In the genomic region with DNA sequence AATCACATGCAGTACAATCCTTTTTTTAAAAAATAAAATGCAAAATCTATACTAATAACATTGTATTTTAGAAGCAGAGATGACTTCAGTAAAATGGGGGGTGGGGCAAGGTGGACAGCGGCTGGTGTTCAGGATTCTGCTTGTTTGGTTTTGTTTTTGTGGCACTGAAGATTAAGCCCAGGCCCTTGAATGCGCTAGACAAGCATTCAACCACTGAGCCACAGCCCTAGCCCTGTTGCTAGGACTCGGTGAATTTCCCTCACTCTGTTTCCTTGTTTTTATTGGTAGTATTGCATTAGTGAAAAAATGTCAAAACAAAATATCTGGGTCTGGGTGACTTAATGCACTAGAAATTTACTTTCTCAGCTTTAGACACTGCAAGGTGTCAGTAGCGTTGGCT, we compare ENCODE assay signal across 9 mouse cellular contexts.
DNase-seq lines count a peak whose midpoint lies in the region; ATAC-seq and TF ChIP-seq lines count a peak whose summit lies in the region.
"Had no signal": no experiment of that assay in that cellular context is flagged by ENCODE, and none has a peak within 500 bp of the region (broad histone marks: within the 10 kb centered on the region; RNA-seq: fewer than 3 reads in every experiment).

No protein-coding gene starts in this region.

- ATAC-seq in heart, embryonic 15.5 days (replicated peaks; ENCODE audit: insufficient number of reproducible peaks, insufficient read depth, low FRiP score, low read depth): no peak
- no peak for ATAC-seq in midbrain, postnatal 0 days (ENCODE audit: low FRiP score)
- no peak for ATAC-seq in hindbrain, embryonic 15.5 days (ENCODE audit: low FRiP score, low read depth)
- ATAC-seq in stomach, embryonic 14.5 days (ENCODE audit: insufficient number of reproducible peaks, insufficient read depth, low FRiP score, low read depth): no peak

- no peaks in the 10 kb centered on the region for H3K36me3 ChIP-seq in heart, embryonic 15.5 days
- H3K36me3 ChIP-seq in midbrain, embryonic 10.5 days: no peaks in the 10 kb centered on the region
- no peaks in the 10 kb centered on the region for H3K36me3 ChIP-seq in midbrain, postnatal 0 days (ENCODE audit: insufficient read depth, low read length)
- H3K36me3 ChIP-seq in hindbrain, embryonic 15.5 days: no peaks in the 10 kb centered on the region
- H3K36me3 ChIP-seq in stomach, embryonic 14.5 days (ENCODE audit: control insufficient read depth, insufficient read depth, low read length): no peaks in the 10 kb centered on the region
- H3K36me3 ChIP-seq: limb, embryonic 15.5 days had no signal

- H3K27ac ChIP-seq in heart, embryonic 15.5 days: peak overlapping the region; percentile 64
- H3K27ac ChIP-seq in midbrain, embryonic 10.5 days (replicated peaks): peak overlapping the region; percentile 77
- no peak overlapping the region for H3K27ac ChIP-seq in midbrain, postnatal 0 days (ENCODE audit: low read depth, low read length)
- H3K27ac ChIP-seq in hindbrain, embryonic 15.5 days (replicated peaks): no peak overlapping the region
- peak overlapping the region; percentile 73; the same call in 1 of the 2 replicates for H3K27ac ChIP-seq in stomach, embryonic 14.5 days (ENCODE audit: low read length)

- H3K27me3 ChIP-seq in heart, embryonic 15.5 days: no peaks in the 10 kb centered on the region
- peaks cover 23% of the 10 kb centered on the region for H3K27me3 ChIP-seq in midbrain, embryonic 10.5 days (ENCODE audit: low read depth, poor library complexity, severe bottlenecking)
- no peaks in the 10 kb centered on the region for H3K27me3 ChIP-seq in midbrain, postnatal 0 days (ENCODE audit: insufficient read depth, low read length)
- H3K27me3 ChIP-seq in hindbrain, embryonic 15.5 days: peaks cover 2% of the 10 kb centered on the region; the same call in 1 of the 2 replicates
- no peaks in the 10 kb centered on the region for H3K27me3 ChIP-seq in stomach, embryonic 14.5 days (ENCODE audit: control insufficient read depth, insufficient read depth, low read length)
- H3K27me3 ChIP-seq: limb, embryonic 15.5 days had no signal

- H3K4me2 ChIP-seq in heart, embryonic 15.5 days: peak overlapping the region; percentile 59
- no peak overlapping the region for H3K4me2 ChIP-seq in midbrain, postnatal 0 days (ENCODE audit: low read depth, low read length, poor library complexity, severe bottlenecking)
- peak overlapping the region; percentile 50 for H3K4me2 ChIP-seq in hindbrain, embryonic 15.5 days
- H3K4me2 ChIP-seq in stomach, embryonic 14.5 days (replicated peaks; ENCODE audit: low read depth, low read length): peak overlapping the region; percentile 5; the same call in 1 of the 2 replicates

- no peaks in the 10 kb centered on the region for H3K9me3 ChIP-seq in heart, embryonic 15.5 days (replicated peaks)
- H3K9me3 ChIP-seq in midbrain, embryonic 10.5 days (replicated peaks): no peaks in the 10 kb centered on the region
- H3K9me3 ChIP-seq in midbrain, postnatal 0 days (ENCODE audit: low read length): no peaks in the 10 kb centered on the region
- H3K9me3 ChIP-seq in hindbrain, embryonic 15.5 days: no peaks in the 10 kb centered on the region
- no peaks in the 10 kb centered on the region for H3K9me3 ChIP-seq in stomach, embryonic 14.5 days (ENCODE audit: control insufficient read depth, low read depth, low read length)
- H3K9me3 ChIP-seq: limb, embryonic 15.5 days had no signal

- TF ChIP-seq CTCF in midbrain, postnatal 0 days (IDR thresholded peaks at IDR 0.05): no peak

- WGBS in heart, embryonic 15.5 days: 57% methylated on average over 4 of the region's 4 CpGs
- WGBS in midbrain, embryonic 10.5 days: 23% methylated on average over 4 of the region's 4 CpGs
- 32% methylated on average over 4 of the region's 4 CpGs for WGBS in midbrain, postnatal 0 days
- WGBS in hindbrain, embryonic 15.5 days: 31% methylated on average over 4 of the region's 4 CpGs
- WGBS in stomach, embryonic 14.5 days: 39% methylated on average over 4 of the region's 4 CpGs

- DNase-seq in heart, postnatal 36 days: no peak
- DNase-seq in midbrain, embryonic 10.5 days (ENCODE audit: low spot score): peak; percentile 17
- no peak for DNase-seq in midbrain, postnatal 0 days (ENCODE audit: low spot score)
- DNase-seq in spleen, postnatal 10 days (ENCODE audit: low spot score in 2 of 2): no peak
- no peak for DNase-seq in layer of hippocampus, postnatal 14 days (ENCODE audit: low spot score in 2 of 2)

- H3K9ac ChIP-seq in heart, embryonic 15.5 days: no peak overlapping the region
- H3K9ac ChIP-seq in midbrain, postnatal 0 days (replicated peaks; ENCODE audit: low read length, poor library complexity, severe bottlenecking): no peak overlapping the region
- no peak overlapping the region for H3K9ac ChIP-seq in hindbrain, embryonic 15.5 days
- H3K9ac ChIP-seq in stomach, embryonic 14.5 days (replicated peaks; ENCODE audit: low read depth, low read length): no peak overlapping the region
- H3K9ac ChIP-seq: limb, embryonic 15.5 days had no signal

- H3K4me3 ChIP-seq in heart, embryonic 15.5 days: no peak overlapping the region
- H3K4me3 ChIP-seq in midbrain, embryonic 10.5 days: peak overlapping the region; percentile 44; the same call in 1 of the 2 replicates
- H3K4me3 ChIP-seq in midbrain, postnatal 0 days (ENCODE audit: low read depth, low read length): no peak overlapping the region
- H3K4me3 ChIP-seq in hindbrain, embryonic 15.5 days: no peak overlapping the region
- no peak overlapping the region for H3K4me3 ChIP-seq in stomach, embryonic 14.5 days (ENCODE audit: low read depth, low read length)

- H3K4me1 ChIP-seq in heart, embryonic 15.5 days (replicated peaks): peaks cover 29% of the 10 kb centered on the region
- H3K4me1 ChIP-seq in midbrain, embryonic 10.5 days: peaks cover 38% of the 10 kb centered on the region
- H3K4me1 ChIP-seq in midbrain, postnatal 0 days (ENCODE audit: insufficient read depth, low read length): peaks cover 2% of the 10 kb centered on the region; the same call in 1 of the 2 replicates
- H3K4me1 ChIP-seq in hindbrain, embryonic 15.5 days (replicated peaks): peaks cover 22% of the 10 kb centered on the region
- H3K4me1 ChIP-seq in stomach, embryonic 14.5 days (ENCODE audit: control insufficient read depth, insufficient read depth, low read length): peaks cover 18% of the 10 kb centered on the region

- intact Hi-C loops in heart, postnatal 36 days (cut with DNase I): loop anchor here (2.0 kb wide), 1 partner anchor 65 kb away; no protein-coding TSS in a partner anchor

Comparison
In these comparisons a context has a peak if more than half of its experiments do, and no peak if none do; other contexts are left out.
1. H3K27ac ChIP-seq: peak in heart, embryonic 15.5 days (single experiment), midbrain, embryonic 10.5 days (single experiment) and stomach, embryonic 14.5 days (single experiment); none in midbrain, postnatal 0 days (single experiment) and hindbrain, embryonic 15.5 days (single experiment).